Mouse (Mus musculus) heart, adult 2 months (tissue): Measurements from ENCODE around the gene Gm20390.

Experiments
- CTCF ChIP-seq: fragments of 200-600 bp; IDR thresholded peaks from 2 replicates; pipeline ENCODE4 v1.8.1; 2022; ENCODE audit warnings: antibody characterized with exemption, mild to moderate bottlenecking, moderate library complexity
- POLR2A ChIP-seq: fragments of 200-500 bp; IDR thresholded peaks from 2 replicates; pipeline ENCODE4 v1.6.1; 2011; ENCODE audit warnings: mild to moderate bottlenecking, low read depth, low read length, control low read depth; ENCODE audit not compliant: insufficient read depth

DNA sequence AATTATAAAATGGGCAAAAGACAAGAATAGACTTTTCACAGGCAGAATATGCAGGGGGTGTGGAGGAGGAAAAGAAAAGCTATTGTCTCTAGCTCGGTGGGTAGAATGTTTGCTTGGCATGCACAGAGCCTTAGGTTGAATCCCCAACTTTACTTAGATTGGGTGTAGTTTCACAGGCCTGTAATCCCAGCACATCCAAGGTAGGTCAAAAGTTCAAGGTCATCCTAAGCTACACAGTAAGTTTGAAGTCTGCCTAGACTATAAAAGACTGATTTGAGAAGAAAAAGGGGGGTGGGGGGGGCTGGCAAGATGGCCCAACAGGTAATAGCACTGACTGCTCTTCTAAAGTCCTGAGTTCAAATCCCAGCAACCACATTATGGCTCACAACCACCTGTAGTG is 1.7 kb upstream of the Gm20390 start:
- TF ChIP-seq POLR2A (no peak), CTCF (no peak)
